Mouse (Mus musculus) stomach, postnatal 0 days (tissue): ENCODE data around the gene Gramd1a. TPM values are rescaled to one million over a fixed set of nuclear protein-coding genes. Genes with fewer than 3 reads are reported as not detected.

Experiments used
- ATAC-seq: fragments of 200-750 bp; cut with Nextera tagmentation; 2 replicates; pipeline ENCODE4 v1.8.0; 2017; ENCODE audit not compliant: low FRiP score, low TSS enrichment
- DNase-seq: peaks from one replicate; pipeline ENCODE4 v3.0.0-alpha.2; 2016; ENCODE audit warnings: low spot score
- H3K27ac ChIP-seq: fragments of 300-500 bp; sonication (generic); replicated peaks from 2 replicates; pipeline ENCODE4 v1.5.1; 2014; ENCODE audit warnings: mild to moderate bottlenecking, control low read depth
- H3K27me3 ChIP-seq: fragments of 300-500 bp; sonication (generic); 2 replicates; pipeline ENCODE4 v1.6.1; 2014; ENCODE audit warnings: low read length; ENCODE audit not compliant: control insufficient read depth, insufficient read depth
- H3K36me3 ChIP-seq: fragments of 300-500 bp; sonication (generic); 2 replicates; pipeline ENCODE4 v1.6.1; 2014; ENCODE audit warnings: low read length, mixed read lengths; ENCODE audit not compliant: control insufficient read depth, insufficient read depth
- H3K4me1 ChIP-seq: fragments of 300-500 bp; sonication (generic); replicated peaks from 2 replicates; pipeline ENCODE4 v1.6.1; 2014; ENCODE audit warnings: antibody characterized with exemption; ENCODE audit not compliant: control insufficient read depth, insufficient read depth
- H3K4me2 ChIP-seq: fragments of 300-500 bp; sonication (generic); replicated peaks from 2 replicates; pipeline ENCODE4 v1.6.1; 2014; ENCODE audit warnings: low read depth, mild to moderate bottlenecking, control low read depth, moderate library complexity
- H3K4me3 ChIP-seq: fragments of 300-500 bp; sonication (generic); 2 replicates; pipeline ENCODE4 v1.5.1; 2014; ENCODE audit warnings: low read depth, low read length, control low read depth
- H3K9ac ChIP-seq: fragments of 300-500 bp; sonication (generic); 2 replicates; pipeline ENCODE4 v1.6.1; 2014; ENCODE audit warnings: mild to moderate bottlenecking, low read length, control low read depth, mixed read lengths
- H3K9me3 ChIP-seq: fragments of 300-500 bp; sonication (generic); 2 replicates; pipeline ENCODE4 v1.6.1; 2016; ENCODE audit warnings: low read length; ENCODE audit not compliant: control insufficient read depth
- CTCF ChIP-seq: IDR thresholded peaks from 2 replicates; pipeline ENCODE4 v1.5.1; 2016; ENCODE audit warnings: antibody characterized with exemption, low read depth, mild to moderate bottlenecking, moderate library complexity
- EP300 ChIP-seq: optimal IDR thresholded peaks from 2 replicates; pipeline ENCODE3; 2016; ENCODE audit warnings: antibody characterized with exemption
- WGBS: fragments of 180-500 bp; shearing (Covaris S2); extraction: QIAGEN DNeasy Blood & Tissue Kit; methylation state at CpG from one replicate; pipeline ENCODE4 v1.1.7; 2014; 5-methylcytosine and 5-hydroxymethylcytosine counted together
- polyA plus RNA-seq: library from polyadenylated mRNA; unstranded; fragments of >200 nt; fragmentation: Nextera tagmentation; extraction: Ambion mirVana; gene quantifications from 2 replicates; pipeline ENCODE4 v1.2.1, GENCODE M21; 2015

The Gramd1a gene
- polyA plus RNA-seq, 1 experiment from 2014 or later = 14.4 TPM

- H3K4me2 ChIP-seq = no peak overlapping the region
- H3K4me3 ChIP-seq = no peak overlapping the region
- no peaks in the 10 kb centered on the region for H3K27me3 ChIP-seq
- ATAC-seq (no peak), DNase-seq (no peak)
- H3K27ac ChIP-seq = no peak overlapping the region
- TF ChIP-seq CTCF (no peak), EP300 (no peak)
- H3K9me3 ChIP-seq = no peaks in the 10 kb centered on the region
- WGBS = 87% methylated on average over 5 of the region's 5 CpGs
- H3K36me3 ChIP-seq = no peaks in the 10 kb centered on the region
- no peak overlapping the region for H3K9ac ChIP-seq
- no peaks in the 10 kb centered on the region for H3K4me1 ChIP-seq
Measured at GRCm38 (mm10) chr7:31109796-31110195, 45.9 kb downstream of the Gramd1a start.

DNA sequence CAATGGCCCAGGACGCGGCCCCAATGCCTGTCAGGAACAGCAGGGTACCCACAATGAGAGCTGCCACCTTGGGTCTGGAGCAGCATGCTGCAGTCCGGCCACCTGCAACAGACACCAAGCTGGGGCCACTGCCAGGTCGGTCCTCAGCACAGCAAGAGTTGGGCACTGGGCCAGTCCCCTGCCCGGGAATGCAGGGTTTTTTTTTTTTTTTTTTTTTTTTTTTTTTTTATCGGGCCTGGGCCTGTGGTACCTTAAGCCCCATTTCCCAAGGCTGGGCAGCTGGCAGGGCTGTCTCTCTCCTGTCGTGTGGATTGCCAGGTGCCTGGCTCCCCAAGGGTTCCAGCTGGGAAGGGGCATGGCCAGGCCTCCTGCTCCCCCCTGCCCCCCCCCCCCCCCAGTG is 46.6 kb downstream of the Gramd1a start:
- ATAC-seq = no peak
- TF ChIP-seq CTCF (no peak), EP300 (no peak)
- DNase-seq = no peak
- Histone ChIP-seq H3K27me3 (no peaks in the 10 kb centered on the region), H3K27ac (no peak overlapping the region), H3K4me3 (no peak overlapping the region), H3K4me1 (no peaks in the 10 kb centered on the region), H3K36me3 (no peaks in the 10 kb centered on the region), H3K9ac (no peak overlapping the region), H3K4me2 (no peak overlapping the region), H3K9me3 (no peaks in the 10 kb centered on the region)
- WGBS = 36% methylated on average over 7 of the region's 7 CpGs

- no peak overlapping the region for H3K27ac ChIP-seq
- H3K9ac ChIP-seq = no peak overlapping the region
- no peaks in the 10 kb centered on the region for H3K36me3 ChIP-seq
- no peak overlapping the region for H3K4me3 ChIP-seq
- ATAC-seq (no peak), DNase-seq (no peak)
- 86% methylated on average over 11 of the region's 11 CpGs for WGBS
- H3K4me1 ChIP-seq = no peaks in the 10 kb centered on the region
- no peaks in the 10 kb centered on the region for H3K27me3 ChIP-seq
- H3K4me2 ChIP-seq = no peak overlapping the region
- H3K9me3 ChIP-seq = no peaks in the 10 kb centered on the region
- TF ChIP-seq CTCF = no peak
- no peak for TF ChIP-seq EP300
Measured at GRCm38 (mm10) chr7:31107781-31108180, 47.9 kb downstream of the Gramd1a start.

- TF ChIP-seq CTCF (no peak), EP300 (no peak)
- H3K27me3 ChIP-seq = no peaks in the 10 kb centered on the region
- ATAC-seq = no peak
- H3K4me2 ChIP-seq = no peak overlapping the region
- no peak for DNase-seq
- no peaks in the 10 kb centered on the region for H3K9me3 ChIP-seq
- H3K9ac ChIP-seq = no peak overlapping the region
- H3K4me3 ChIP-seq = no peak overlapping the region
- no peaks in the 10 kb centered on the region for H3K36me3 ChIP-seq
- H3K4me1 ChIP-seq = no peaks in the 10 kb centered on the region
- 62% methylated on average over 3 of the region's 3 CpGs for WGBS
- no peak overlapping the region for H3K27ac ChIP-seq
Measured at GRCm38 (mm10) chr7:31106166-31106565, 49.5 kb downstream of the Gramd1a start.

GRCm38 (mm10) chr7:31105061-31105768 is 50.5 kb downstream of the Gramd1a start:
- Histone ChIP-seq H3K4me3 (no peak overlapping the region), H3K9ac (no peak overlapping the region), H3K4me1 (no peaks in the 10 kb centered on the region), H3K9me3 (no peaks in the 10 kb centered on the region), H3K4me2 (no peak overlapping the region), H3K36me3 (no peaks in the 10 kb centered on the region), H3K27ac (no peak overlapping the region), H3K27me3 (no peaks in the 10 kb centered on the region)
- ATAC-seq (no peak), DNase-seq (peak; percentile 62)
- WGBS = 56% methylated on average over 15 of the region's 15 CpGs
- TF ChIP-seq CTCF (peak; percentile 75), EP300 (no peak)

DNA sequence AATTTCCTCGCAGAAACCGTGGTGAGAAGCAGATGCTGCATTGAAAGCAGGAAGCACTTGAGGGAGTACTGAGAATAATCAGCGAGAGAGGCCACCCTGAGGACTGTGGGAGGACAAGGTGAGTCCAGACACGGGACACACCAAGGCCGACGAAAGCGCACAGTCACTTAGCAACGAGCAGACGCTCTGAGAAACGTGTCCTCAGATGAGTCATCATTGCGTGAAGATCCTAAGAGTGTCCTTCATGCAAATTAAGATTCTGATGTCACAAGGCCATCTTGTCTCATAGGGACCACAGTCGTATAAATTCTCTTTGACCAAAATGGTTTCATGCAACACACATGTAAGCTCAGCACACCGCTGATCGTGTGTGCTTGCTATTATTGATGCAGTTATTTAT is 54.9 kb downstream of the Gramd1a start:
- no peak overlapping the region for H3K4me3 ChIP-seq
- H3K9ac ChIP-seq = no peak overlapping the region
- no peak overlapping the region for H3K4me2 ChIP-seq
- no peaks in the 10 kb centered on the region for H3K36me3 ChIP-seq
- H3K9me3 ChIP-seq = no peaks in the 10 kb centered on the region
- TF ChIP-seq CTCF (no peak), EP300 (no peak)
- H3K27ac ChIP-seq = no peak overlapping the region
- ATAC-seq (no peak), DNase-seq (no peak)
- no peaks in the 10 kb centered on the region for H3K4me1 ChIP-seq
- no peaks in the 10 kb centered on the region for H3K27me3 ChIP-seq
- WGBS = 70% methylated on average over 14 of the region's 14 CpGs
